In genomic region chr2:127335078-127335541, GRCm38 (mm10) we compare ENCODE assay signal across 11 mouse cellular contexts. TPM values are rescaled to one million over a fixed set of nuclear protein-coding genes. Genes with fewer than 3 reads are reported as not detected.
DNase-seq lines count a peak whose midpoint lies in the region; ATAC-seq lines count a peak whose summit lies in the region.
"Had no signal": no experiment of that assay in that cellular context is flagged by ENCODE, and none has a peak within 500 bp of the region (broad histone marks: within the 10 kb centered on the region; RNA-seq: fewer than 3 reads in every experiment).

No protein-coding gene starts in this region.

- no peak overlapping the region for H3K4me3 ChIP-seq in limb, embryonic 12.5 days (replicated peaks)
- no peak overlapping the region for H3K4me3 ChIP-seq in forebrain, embryonic 13.5 days

- no peak for ATAC-seq in limb, embryonic 12.5 days (ENCODE audit: insufficient number of reproducible peaks, insufficient read depth, low FRiP score, low TSS enrichment, low read depth)
- ATAC-seq in neutrophil, adult 5-6 weeks (ENCODE audit: extremely low read depth, insufficient number of reproducible peaks, low FRiP score, poor library complexity, severe bottlenecking) = peak; percentile 35
- ATAC-seq in forebrain, embryonic 13.5 days = no peak

- H3K27ac ChIP-seq in limb, embryonic 12.5 days = no peak overlapping the region
- no peak overlapping the region for H3K27ac ChIP-seq in forebrain, embryonic 13.5 days

- peak overlapping the region; percentile 97; the same call in 1 of the 2 replicates for H3K4me2 ChIP-seq in limb, embryonic 12.5 days
- H3K4me2 ChIP-seq in forebrain, embryonic 13.5 days = no peak overlapping the region

- H3K27me3 ChIP-seq in limb, embryonic 12.5 days = peaks cover 50% of the 10 kb centered on the region
- peaks cover 57% of the 10 kb centered on the region for H3K27me3 ChIP-seq in forebrain, embryonic 13.5 days

- H3K4me1 ChIP-seq in limb, embryonic 12.5 days (replicated peaks) = peaks cover 17% of the 10 kb centered on the region
- H3K4me1 ChIP-seq in forebrain, embryonic 13.5 days = peaks cover 11% of the 10 kb centered on the region; the same call in 1 of the 2 replicates

- H3K36me3 ChIP-seq in limb, embryonic 12.5 days = no peaks in the 10 kb centered on the region
- H3K36me3 ChIP-seq in forebrain, embryonic 13.5 days (ENCODE audit: poor library complexity, severe bottlenecking) = no peaks in the 10 kb centered on the region

- H3K9me3 ChIP-seq in limb, embryonic 12.5 days = no peaks in the 10 kb centered on the region
- no peaks in the 10 kb centered on the region for H3K9me3 ChIP-seq in forebrain, embryonic 13.5 days (replicated peaks)

- intact Hi-C loops in heart, postnatal 14 days (cut with DNase I) = no loop called here

- peak; percentile 12 to 26 for DNase-seq in heart, adult 9 months (ENCODE audit: low spot score in 2 of 2)
- no peak for DNase-seq in heart, postnatal 14 days
- DNase-seq in CD4-positive, CD25-positive, alpha-beta regulatory T cell, adult 2 months (ENCODE audit: low read depth, low spot score) = peak; percentile 81
- no peak for DNase-seq in retina, postnatal 1 day
- DNase-seq in urinary bladder, postnatal 36 days (ENCODE audit: low spot score in 2 of 2) = no peak
- DNase-seq: cerebellum, adult 9-10 months had no signal

- WGBS in limb, embryonic 12.5 days = 44% methylated on average over 11 of the region's 11 CpGs
- WGBS in forebrain, embryonic 13.5 days = 48% methylated on average over 11 of the region's 11 CpGs

- H3K9ac ChIP-seq in limb, embryonic 12.5 days (replicated peaks) = no peak overlapping the region
- H3K9ac ChIP-seq in forebrain, embryonic 13.5 days = no peak overlapping the region

RNA-seq across cellular contexts. Expression of gene Dusp2, which starts 0.8 kb away (rescaled TPM):
- 1 to 10 TPM; 1.0 to 4.0 TPM for total RNA-seq in heart, postnatal 14 days (2021)
- 6.5 and 7.0 TPM in 2 replicates for polyA plus RNA-seq in limb, embryonic 12.5 days (2016; fragmentation: Nextera tagmentation; extraction: Ambion mirVana)
- total RNA-seq in neutrophil, adult 5-6 weeks (2017) = 175 and 211 TPM in 2 replicates
- polyA plus RNA-seq in forebrain, embryonic 13.5 days (2015; fragmentation: Nextera tagmentation; extraction: Ambion mirVana) = 3.1 and 3.6 TPM in 2 replicates

RNA-seq across cellular contexts. Expression of gene Astl, which starts 3.3 kb away (rescaled TPM):
- not detected for total RNA-seq in heart, postnatal 14 days (2021)
- not detected in 2 replicates for polyA plus RNA-seq in limb, embryonic 12.5 days (2016; fragmentation: Nextera tagmentation; extraction: Ambion mirVana)
- 1.2 and 1.5 TPM in 2 replicates for total RNA-seq in neutrophil, adult 5-6 weeks (2017)
- not detected in 2 replicates for polyA plus RNA-seq in forebrain, embryonic 13.5 days (2015; fragmentation: Nextera tagmentation; extraction: Ambion mirVana)
- polyA plus RNA-seq: intestine, embryonic 14.5 days; neural tube, embryonic 14.5 days had no signal

RNA-seq across cellular contexts. Expression of gene Adra2b, which starts 27.9 kb away (rescaled TPM):
- 1 to 10 TPM; 1.4 to 1.9 TPM for total RNA-seq in heart, postnatal 14 days (2021)
- polyA plus RNA-seq in limb, embryonic 12.5 days (2016; fragmentation: Nextera tagmentation; extraction: Ambion mirVana) = 1.3 and 1.6 TPM in 2 replicates
- not detected in 2 replicates for total RNA-seq in neutrophil, adult 5-6 weeks (2017)
- 0.18 and 0.42 TPM in 2 replicates for polyA plus RNA-seq in forebrain, embryonic 13.5 days (2015; fragmentation: Nextera tagmentation; extraction: Ambion mirVana)

Comparison
In these comparisons a context has a peak if more than half of its experiments do, and no peak if none do; other contexts are left out.
1. DNase-seq: peak in heart, adult 9 months (2 of 2) and CD4-positive, CD25-positive, alpha-beta regulatory T cell, adult 2 months (single experiment); none in heart, postnatal 14 days (0 of 2), retina, postnatal 1 day (single experiment) and urinary bladder, postnatal 36 days (0 of 2).
2. RNA of gene Dusp2, which starts 0.8 kb away (total RNA-seq): 175 to 211 TPM in neutrophil, adult 5-6 weeks; 1.0 to 4.0 TPM in heart, postnatal 14 days; every median in the first group is over 10 times any median in the second.